Mouse (Mus musculus): ENCODE data around the gene Auts2. TPM values are rescaled to one million over a fixed set of nuclear protein-coding genes. Genes with fewer than 3 reads are reported as not detected.

The Auts2 gene
- total RNA-seq, 2 experiments from 2014 or later: 117 to 146 TPM

DNA sequence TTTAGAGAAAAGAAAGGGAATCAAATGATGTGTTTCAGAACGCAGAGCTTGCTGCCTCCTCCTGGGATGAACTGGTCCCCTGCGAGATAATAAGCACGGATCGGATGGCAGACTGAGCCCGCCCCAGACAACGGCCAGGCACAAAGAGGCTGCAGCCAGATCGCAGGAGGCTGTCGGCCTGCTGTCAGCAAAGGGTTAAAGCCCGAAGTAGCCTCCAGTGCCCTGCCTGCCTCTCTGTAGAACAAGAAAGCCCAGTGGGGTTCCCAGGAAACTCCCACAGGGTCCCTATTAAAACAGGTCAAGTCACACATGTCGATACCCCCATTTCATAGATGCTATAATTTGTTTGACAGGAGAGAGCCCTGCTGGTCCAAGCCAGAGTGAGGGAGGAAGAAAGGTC, 946.6 kb downstream of the Auts2 start:
- no peak for DNase-seq (ENCODE audit: extremely low spot score in 1 of 2, low spot score in 2 of 2)
- intact Hi-C loops (cut with DNase I): no loop called here
- H3K4me3 ChIP-seq: no peak overlapping the region
- no peak for TF ChIP-seq CTCF (IDR thresholded peaks at IDR 0.05)
- H3K27ac ChIP-seq: no peak overlapping the region

- TF ChIP-seq CTCF (IDR thresholded peaks at IDR 0.05): no peak
- intact Hi-C loops (cut with DNase I): no loop called here
- DNase-seq (ENCODE audit: extremely low spot score in 1 of 2, low spot score in 2 of 2): no peak
- Histone ChIP-seq H3K4me3 (no peak overlapping the region), H3K27ac (no peak overlapping the region)
Measured at GRCm38 (mm10) chr5:131595730-131596129, 947.4 kb downstream of the Auts2 start.

DNA sequence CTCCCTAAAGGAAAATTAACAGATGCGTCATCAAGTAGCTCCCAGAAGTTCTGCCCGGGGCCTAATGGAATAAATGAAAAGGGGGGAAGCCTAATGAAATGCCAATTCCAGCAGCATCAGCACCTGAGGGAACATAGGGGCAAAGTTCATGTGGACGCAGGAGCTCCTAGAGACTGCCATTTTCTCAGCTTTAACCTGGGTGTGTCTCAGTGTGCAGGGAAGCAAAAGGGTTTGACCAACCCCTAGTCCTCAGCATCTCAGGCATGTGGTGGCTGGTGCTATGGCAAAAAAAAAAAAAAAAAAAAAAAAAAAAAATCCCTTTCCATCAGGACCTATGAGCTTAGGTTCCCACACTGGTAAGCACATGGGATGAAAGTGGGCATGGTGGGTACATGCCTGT, 948.5 kb downstream of the Auts2 start:
- intact Hi-C loops (cut with DNase I): no loop called here
- Histone ChIP-seq H3K27ac (no peak overlapping the region), H3K4me3 (no peak overlapping the region)
- TF ChIP-seq CTCF (IDR thresholded peaks at IDR 0.05): no peak
- DNase-seq (ENCODE audit: extremely low spot score in 1 of 2, low spot score in 2 of 2): no peak

GRCm38 (mm10) chr5:131593261-131593660, 949.9 kb downstream of the Auts2 start:
- intact Hi-C loops (cut with DNase I): no loop called here
- no peak for TF ChIP-seq CTCF (IDR thresholded peaks at IDR 0.05)
- no peak for DNase-seq (ENCODE audit: extremely low spot score in 1 of 2, low spot score in 2 of 2)
- no peak overlapping the region for H3K27ac ChIP-seq
- no peak overlapping the region for H3K4me3 ChIP-seq

DNA sequence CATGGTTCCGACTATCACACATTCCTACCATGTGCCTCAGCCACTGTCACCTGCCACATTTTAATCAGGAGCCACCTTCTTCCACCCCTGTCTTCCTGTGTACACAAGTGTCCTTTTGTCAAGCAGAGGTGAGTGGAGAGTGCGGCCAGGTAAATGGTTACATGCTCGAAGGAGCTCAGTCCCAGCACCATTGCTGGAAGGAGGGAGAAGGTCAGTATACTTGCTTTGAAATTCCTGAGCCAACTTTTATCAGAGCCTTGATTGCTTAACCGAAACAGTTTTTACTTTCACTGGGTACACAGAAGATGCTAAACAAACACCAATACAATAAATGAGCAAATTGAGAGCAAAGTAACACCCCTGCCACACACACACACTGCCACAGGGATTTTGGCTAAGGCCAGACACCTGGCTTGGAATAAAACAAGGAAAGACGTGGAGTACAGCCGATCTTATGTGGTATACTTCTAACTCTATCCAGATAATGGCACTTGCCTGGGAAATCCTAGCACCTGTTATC, 953.1 kb downstream of the Auts2 start:
- intact Hi-C loops (cut with DNase I): no loop called here
- no peak for TF ChIP-seq CTCF (IDR thresholded peaks at IDR 0.05)
- H3K27ac ChIP-seq: no peak overlapping the region

DNA sequence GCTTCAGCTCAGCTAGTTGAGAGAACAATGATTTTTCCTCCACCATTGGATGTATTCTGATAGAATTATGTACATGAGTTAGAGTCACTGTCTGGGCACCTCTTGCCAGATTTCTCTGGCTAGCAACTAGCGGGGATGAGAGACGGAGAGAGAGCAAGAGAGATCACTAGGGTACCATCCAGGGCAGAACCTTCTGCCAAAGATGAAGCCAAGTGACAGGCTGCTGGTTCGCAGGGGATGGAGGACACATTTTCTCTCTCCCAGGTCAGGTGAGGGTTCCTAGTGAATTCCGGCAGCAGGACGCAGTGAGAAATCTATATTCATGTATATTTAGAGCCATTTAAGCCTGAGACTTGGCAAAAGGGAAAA, 956.8 kb downstream of the Auts2 start:
- DNase-seq (ENCODE audit: extremely low spot score in 1 of 2, low spot score in 2 of 2): no peak
- intact Hi-C loops (cut with DNase I): no loop called here
- Histone ChIP-seq H3K4me3 (no peak overlapping the region), H3K27ac (no peak overlapping the region)
- TF ChIP-seq CTCF (IDR thresholded peaks at IDR 0.05): no peak

More for the DNA sequence above, 953.1 kb downstream of the Auts2 start:
- no peak for DNase-seq (ENCODE audit: extremely low spot score in 1 of 2, low spot score in 2 of 2)
- H3K4me3 ChIP-seq: no peak overlapping the region

DNA sequence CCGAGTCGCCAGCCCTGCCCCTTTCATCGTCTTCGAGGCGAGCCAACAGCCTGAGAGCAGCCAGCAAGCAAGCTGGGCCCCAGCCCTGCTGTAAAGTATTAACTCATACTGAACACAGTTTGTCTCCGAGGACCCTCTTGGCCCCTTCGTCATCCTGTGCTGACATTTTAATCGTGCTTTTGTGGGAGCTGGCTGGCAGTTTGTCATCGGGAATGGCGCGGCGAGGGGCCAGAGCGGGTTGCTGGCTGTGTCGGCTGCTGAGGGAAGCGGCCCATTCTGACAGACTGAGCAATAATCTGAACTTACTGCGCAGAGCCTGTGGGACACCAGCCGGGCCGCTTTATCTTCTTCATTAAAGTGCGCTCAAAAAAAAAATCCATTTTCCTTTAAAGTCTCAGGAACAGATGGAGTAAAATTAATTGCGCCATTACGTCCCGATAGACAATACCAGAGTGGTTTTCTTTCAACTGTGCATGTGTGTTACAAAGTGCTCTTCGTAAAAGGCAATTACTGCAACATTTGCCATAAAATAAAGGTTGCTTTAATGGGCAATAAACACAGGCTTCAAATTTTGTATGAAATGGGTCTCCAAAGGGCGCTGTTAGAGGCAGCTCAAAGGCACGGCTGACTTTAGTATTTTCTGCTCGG, 957.3 kb downstream of the Auts2 start:
- no peak overlapping the region for H3K27ac ChIP-seq
- H3K4me3 ChIP-seq: no peak overlapping the region
- no peak for DNase-seq (ENCODE audit: extremely low spot score in 1 of 2, low spot score in 2 of 2)
- TF ChIP-seq CTCF (IDR thresholded peaks at IDR 0.05): no peak
- intact Hi-C loops (cut with DNase I): no loop called here

GRCm38 (mm10) chr5:131584260-131585135, 958.6 kb downstream of the Auts2 start:
- no peak overlapping the region for H3K27ac ChIP-seq
- DNase-seq (ENCODE audit: extremely low spot score in 1 of 2, low spot score in 2 of 2): no peak
- no peak for TF ChIP-seq CTCF (IDR thresholded peaks at IDR 0.05)
- intact Hi-C loops (cut with DNase I): no loop called here
- H3K4me3 ChIP-seq: no peak overlapping the region

GRCm38 (mm10) chr5:131581110-131582050, 961.8 kb downstream of the Auts2 start:
- TF ChIP-seq CTCF (IDR thresholded peaks at IDR 0.05): no peak
- intact Hi-C loops (cut with DNase I): no loop called here
- Histone ChIP-seq H3K4me3 (no peak overlapping the region), H3K27ac (no peak overlapping the region)
- no peak for DNase-seq (ENCODE audit: extremely low spot score in 1 of 2, low spot score in 2 of 2)

GRCm38 (mm10) chr5:131578737-131579136, 964.4 kb downstream of the Auts2 start:
- intact Hi-C loops (cut with DNase I): no loop called here
- Histone ChIP-seq H3K27ac (no peak overlapping the region), H3K4me3 (no peak overlapping the region)
- no peak for TF ChIP-seq CTCF (IDR thresholded peaks at IDR 0.05)
- no peak for DNase-seq (ENCODE audit: extremely low spot score in 1 of 2, low spot score in 2 of 2)

DNA sequence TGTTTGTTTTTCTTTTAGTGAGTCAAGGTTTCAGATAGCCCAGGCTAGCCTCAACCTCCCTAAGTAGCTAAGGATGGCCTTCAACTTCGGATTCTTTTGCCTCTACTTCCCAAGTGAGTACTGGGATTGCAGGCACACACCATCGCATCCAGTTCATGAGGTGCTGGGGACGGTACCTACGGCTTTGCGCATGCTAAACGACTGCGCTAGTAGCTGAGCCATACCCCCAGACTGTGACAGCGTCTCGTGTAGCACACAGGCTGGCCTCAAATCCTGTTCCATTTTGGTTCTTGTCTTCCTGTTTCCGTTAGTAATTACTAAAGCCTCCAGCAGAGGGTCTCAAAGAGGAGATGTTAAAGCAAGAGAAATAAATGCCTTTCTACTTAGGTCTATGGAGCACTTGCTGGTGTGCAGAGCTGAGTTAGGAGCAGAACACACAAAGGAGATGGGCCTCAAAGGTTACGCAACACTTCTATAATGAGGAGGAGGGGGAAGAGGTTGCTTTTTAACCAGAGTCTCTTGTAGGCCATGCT, 967.3 kb downstream of the Auts2 start:
- TF ChIP-seq CTCF (IDR thresholded peaks at IDR 0.05): peak; percentile 18; the same call in 1 of the 2 replicates
- Histone ChIP-seq H3K27ac (no peak overlapping the region), H3K4me3 (no peak overlapping the region)
- intact Hi-C loops (cut with DNase I): no loop called here
- no peak for DNase-seq (ENCODE audit: extremely low spot score in 1 of 2, low spot score in 2 of 2)

Data from left cerebral cortex, adult 2 months (tissue).